ENCODE assay signal across 9 mouse cellular contexts in genomic region chr11:59732407-59733066, GRCm38 (mm10). TPM values are rescaled to one million over a fixed set of nuclear protein-coding genes. Genes with fewer than 3 reads are reported as not detected.
DNase-seq lines count a peak whose midpoint lies in the region; ATAC-seq and TF ChIP-seq lines count a peak whose summit lies in the region.
"Had no signal": no experiment of that assay in that cellular context is flagged by ENCODE, and none has a peak within 500 bp of the region (broad histone marks: within the 10 kb centered on the region; RNA-seq: fewer than 3 reads in every experiment).

No protein-coding gene starts in this region.

- H3K4me1 ChIP-seq in midbrain, embryonic 14.5 days (ENCODE audit: control insufficient read depth, insufficient read depth, low read length), result no peaks in the 10 kb centered on the region
- H3K4me1 ChIP-seq in midbrain, embryonic 13.5 days (replicated peaks), result no peaks in the 10 kb centered on the region; the same call in 1 of the 2 replicates
- H3K4me1 ChIP-seq in forebrain, postnatal 0 days (ENCODE audit: insufficient read depth), result peaks cover 11% of the 10 kb centered on the region
- H3K4me1 ChIP-seq in intestine, embryonic 16.5 days (ENCODE audit: control insufficient read depth, insufficient read depth, low read length), result peaks cover 7% of the 10 kb centered on the region; the same call in 1 of the 2 replicates

- peak; percentile 29 for DNase-seq in midbrain, embryonic 14.5 days
- DNase-seq in adrenal gland, adult 8-10 months, result peak; percentile 32
- peak; percentile 61 for DNase-seq in forebrain, postnatal 0 days
- peak; percentile 59 to 71 for DNase-seq in left cerebral cortex, postnatal 10 days (ENCODE audit: extremely low spot score in 1 of 2, low spot score in 2 of 2)
- peak; percentile 69 to 85 for DNase-seq in right cerebral cortex, postnatal 10 days (ENCODE audit: low spot score in 2 of 2)
- no peak for DNase-seq in spleen, adult 18-20 months

- H3K36me3 ChIP-seq in midbrain, embryonic 14.5 days (ENCODE audit: control insufficient read depth, insufficient read depth, low read length), result peaks cover 58% of the 10 kb centered on the region
- peaks cover 74% of the 10 kb centered on the region for H3K36me3 ChIP-seq in midbrain, embryonic 13.5 days
- H3K36me3 ChIP-seq in forebrain, postnatal 0 days (ENCODE audit: insufficient read depth), result peaks cover 53% of the 10 kb centered on the region
- peaks cover 5% of the 10 kb centered on the region for H3K36me3 ChIP-seq in intestine, embryonic 16.5 days (ENCODE audit: control insufficient read depth, insufficient read depth, low read length)

- no peak overlapping the region for H3K9ac ChIP-seq in midbrain, embryonic 14.5 days (replicated peaks; ENCODE audit: low read length)
- no peak overlapping the region for H3K9ac ChIP-seq in midbrain, embryonic 13.5 days (replicated peaks)
- H3K9ac ChIP-seq in forebrain, postnatal 0 days, result peak overlapping the region; percentile 15; the same call in 1 of the 2 replicates
- H3K9ac ChIP-seq in intestine, embryonic 16.5 days (ENCODE audit: low read depth, low read length), result no peak overlapping the region

- H3K4me2 ChIP-seq in midbrain, embryonic 14.5 days (ENCODE audit: low read length), result no peak overlapping the region
- H3K4me2 ChIP-seq in midbrain, embryonic 13.5 days (replicated peaks), result no peak overlapping the region
- no peak overlapping the region for H3K4me2 ChIP-seq in forebrain, postnatal 0 days (ENCODE audit: low read depth)
- no peak overlapping the region for H3K4me2 ChIP-seq in intestine, embryonic 16.5 days (ENCODE audit: low read depth, low read length)

- H3K27me3 ChIP-seq in midbrain, embryonic 14.5 days (ENCODE audit: control insufficient read depth, insufficient read depth, low read length), result no peaks in the 10 kb centered on the region
- H3K27me3 ChIP-seq in midbrain, embryonic 13.5 days, result no peaks in the 10 kb centered on the region
- H3K27me3 ChIP-seq in forebrain, postnatal 0 days (ENCODE audit: insufficient read depth, low read length), result no peaks in the 10 kb centered on the region
- H3K27me3 ChIP-seq in intestine, embryonic 16.5 days (replicated peaks; ENCODE audit: control insufficient read depth, insufficient read depth, low read length), result no peaks in the 10 kb centered on the region

- H3K27ac ChIP-seq in midbrain, embryonic 14.5 days (replicated peaks; ENCODE audit: low read depth, low read length), result no peak overlapping the region
- no peak overlapping the region for H3K27ac ChIP-seq in midbrain, embryonic 13.5 days
- peak overlapping the region; percentile 69; the same call in 1 of the 2 replicates for H3K27ac ChIP-seq in forebrain, postnatal 0 days (ENCODE audit: low read depth, low read length)
- peak overlapping the region; percentile 87 for H3K27ac ChIP-seq in intestine, embryonic 16.5 days (ENCODE audit: low read length)

- no peaks in the 10 kb centered on the region for H3K9me3 ChIP-seq in midbrain, embryonic 14.5 days (ENCODE audit: control insufficient read depth, low read length)
- no peaks in the 10 kb centered on the region for H3K9me3 ChIP-seq in midbrain, embryonic 13.5 days
- no peaks in the 10 kb centered on the region for H3K9me3 ChIP-seq in forebrain, postnatal 0 days (ENCODE audit: low read length)
- no peaks in the 10 kb centered on the region for H3K9me3 ChIP-seq in intestine, embryonic 16.5 days (ENCODE audit: control insufficient read depth, low read length)

- WGBS in midbrain, embryonic 14.5 days, result 55% methylated on average over 1 of the region's 1 CpGs
- WGBS in midbrain, embryonic 13.5 days, result 50% methylated on average over 1 of the region's 1 CpGs
- 44% methylated on average over 1 of the region's 1 CpGs for WGBS in forebrain, postnatal 0 days
- 38% methylated on average over 1 of the region's 1 CpGs for WGBS in intestine, embryonic 16.5 days

- peak; percentile 43 for TF ChIP-seq CTCF in forebrain, postnatal 0 days (IDR thresholded peaks at IDR 0.05; ENCODE audit: low read depth)

- ATAC-seq in midbrain, embryonic 14.5 days (ENCODE audit: low FRiP score, low TSS enrichment), result no peak
- no peak for ATAC-seq in midbrain, embryonic 13.5 days
- peak; percentile 80 for ATAC-seq in forebrain, postnatal 0 days
- peak; percentile 90 for ATAC-seq in intestine, embryonic 16.5 days

- no peak overlapping the region for H3K4me3 ChIP-seq in midbrain, embryonic 14.5 days (replicated peaks; ENCODE audit: low read depth, low read length)
- no peak overlapping the region for H3K4me3 ChIP-seq in midbrain, embryonic 13.5 days (replicated peaks)
- H3K4me3 ChIP-seq in forebrain, postnatal 0 days (ENCODE audit: low read depth, low read length), result no peak overlapping the region
- H3K4me3 ChIP-seq in intestine, embryonic 16.5 days (ENCODE audit: low read length), result no peak overlapping the region
- H3K4me3 ChIP-seq: erythroblast, embryonic 14.5 days had no signal

- intact Hi-C loops in left cerebral cortex, postnatal 10 days (cut with DNase I), result loop anchor here (5.0 kb wide), 1 partner anchor 70 kb away; the partner anchor contains the start of gene Mprip

RNA-seq across cellular contexts. Expression of gene Pld6, which starts 54.9 kb away (rescaled TPM):
- polyA plus RNA-seq in midbrain, embryonic 14.5 days (2014; fragmentation: Nextera tagmentation; extraction: Ambion mirVana), result 3.0 and 5.4 TPM in 2 replicates
- polyA plus RNA-seq in midbrain, embryonic 13.5 days (2015; fragmentation: Nextera tagmentation; extraction: Ambion mirVana), result 2.4 and 2.7 TPM in 2 replicates
- 1 to 10 TPM in 3 of 4 experiments, under 1 TPM in 1; 0.81 to 2.4 (median 1.6) TPM for total RNA-seq in adrenal gland, adult 8-10 months (2022)
- total RNA-seq in forebrain, postnatal 0 days (2014; rRNA removed), result 0.92 and 6.0 TPM in 2 replicates
- polyA plus RNA-seq in forebrain, postnatal 0 days (2015; fragmentation: Nextera tagmentation; extraction: Ambion mirVana), result 6.8 and 12.1 TPM in 2 replicates
- polyA plus RNA-seq in intestine, embryonic 16.5 days (2015; fragmentation: Nextera tagmentation; extraction: Ambion mirVana), result 2.7 and 4.0 TPM in 2 replicates
- total RNA-seq in left cerebral cortex, postnatal 10 days (2021), result 1 to 10 TPM; 1.2 TPM
- polyA plus RNA-seq: erythroblast, embryonic 14.5 days had no signal

Comparison
In these comparisons a context has a peak if more than half of its experiments do, and no peak if none do; other contexts are left out.
1. ATAC-seq: peak in forebrain, postnatal 0 days (single experiment) and intestine, embryonic 16.5 days (single experiment); none in midbrain, embryonic 14.5 days (single experiment) and midbrain, embryonic 13.5 days (single experiment).
2. DNase-seq: peak in midbrain, embryonic 14.5 days (single experiment), adrenal gland, adult 8-10 months (single experiment), forebrain, postnatal 0 days (single experiment), left cerebral cortex, postnatal 10 days (2 of 2) and right cerebral cortex, postnatal 10 days (2 of 2); none in spleen, adult 18-20 months (0 of 2).
3. H3K27ac ChIP-seq: peak in forebrain, postnatal 0 days (single experiment) and intestine, embryonic 16.5 days (single experiment); none in midbrain, embryonic 14.5 days (single experiment) and midbrain, embryonic 13.5 days (single experiment).